Mouse (Mus musculus) hindbrain, embryonic 11.5 days (tissue): ENCODE results near the gene Kpna4. TPM values are rescaled to one million over a fixed set of nuclear protein-coding genes. Genes with fewer than 3 reads are reported as not detected.
A peak's percentile ranks its signal among the peaks of the same experiment; 100 is the strongest.

Experiments used
- ATAC-seq: fragments of 200-750 bp; cut with Nextera tagmentation; 2 replicates; pipeline ENCODE4 v1.8.0; 2017; ENCODE audit warnings: mild to moderate bottlenecking, moderate TSS enrichment, moderate library complexity; ENCODE audit not compliant: low FRiP score
- DNase-seq: peaks from one replicate; pipeline ENCODE4 v3.0.0-alpha.2; 2015; ENCODE audit warnings: low spot score
- H3K27ac ChIP-seq: fragments of 300-500 bp; sonication (generic); 2 replicates; pipeline ENCODE4 v1.5.1; 2014; ENCODE audit warnings: mild to moderate bottlenecking, low read depth, low read length
- H3K27me3 ChIP-seq: fragments of 300-500 bp; sonication (generic); 2 replicates; pipeline ENCODE4 v1.6.1; 2014; ENCODE audit warnings: mild to moderate bottlenecking, low read length, moderate library complexity, mixed read lengths; ENCODE audit not compliant: control insufficient read depth, insufficient read depth
- H3K36me3 ChIP-seq: fragments of 300-500 bp; sonication (generic); 2 replicates; pipeline ENCODE4 v1.6.1; 2014; ENCODE audit warnings: mild to moderate bottlenecking, low read length, moderate library complexity, mixed read lengths; ENCODE audit not compliant: control insufficient read depth, insufficient read depth
- H3K4me1 ChIP-seq: fragments of 300-500 bp; sonication (generic); replicated peaks from 2 replicates; pipeline ENCODE4 v1.6.1; 2014; ENCODE audit warnings: low read length, mixed read lengths; ENCODE audit not compliant: control insufficient read depth, insufficient read depth
- H3K4me2 ChIP-seq: fragments of 300-500 bp; sonication (generic); replicated peaks from 2 replicates; pipeline ENCODE4 v1.6.1; 2014; ENCODE audit warnings: mild to moderate bottlenecking, low read depth, low read length
- H3K4me3 ChIP-seq: fragments of 300-500 bp; sonication (generic); 2 replicates; pipeline ENCODE4 v1.5.1; 2014; ENCODE audit warnings: low read depth, low read length
- H3K9ac ChIP-seq: fragments of 300-500 bp; sonication (generic); 2 replicates; pipeline ENCODE4 v1.6.1; 2014; ENCODE audit warnings: low read depth, low read length
- H3K9me3 ChIP-seq: fragments of 300-500 bp; sonication (generic); 2 replicates; pipeline ENCODE4 v1.6.1; 2016; ENCODE audit warnings: low read length; ENCODE audit not compliant: control insufficient read depth
- WGBS: fragments of 180-500 bp; shearing (Covaris S2); extraction: QIAGEN DNeasy Blood & Tissue Kit; methylation state at CpG from one replicate; pipeline ENCODE4 v1.1.7; 2014; 5-methylcytosine and 5-hydroxymethylcytosine counted together
- polyA plus RNA-seq: library from polyadenylated mRNA; unstranded; fragments of >200 nt; fragmentation: Nextera tagmentation; extraction: Ambion mirVana; gene quantifications from 2 replicates; pipeline ENCODE4 v1.2.1, GENCODE M21; 2014

The Kpna4 gene
- polyA plus RNA-seq, 1 experiment from 2014 or later = 42.8 TPM

DNA sequence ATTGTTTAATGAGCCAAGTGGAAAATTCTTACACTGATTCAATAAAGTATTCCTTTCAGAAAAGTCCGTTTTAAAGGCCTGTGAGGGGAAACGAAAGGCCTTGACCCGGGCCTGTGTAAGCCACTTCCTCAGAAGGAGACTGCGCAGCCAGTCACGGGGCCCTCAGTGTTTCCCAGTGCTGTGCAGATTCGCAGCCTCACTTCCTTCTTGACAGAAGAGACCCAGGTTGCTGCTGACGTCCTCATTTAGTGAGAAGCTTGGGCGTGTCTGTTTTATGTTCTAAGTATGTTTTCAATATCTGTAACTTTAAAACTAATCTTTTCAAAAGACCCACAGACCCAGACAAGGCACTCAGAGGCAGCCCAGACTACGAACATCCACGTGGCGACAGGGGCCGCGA is 29.6 kb upstream of the Kpna4 start:
- ATAC-seq = no peak
- Histone ChIP-seq H3K36me3 (no peaks in the 10 kb centered on the region), H3K4me1 (no peaks in the 10 kb centered on the region), H3K27me3 (no peaks in the 10 kb centered on the region), H3K4me2 (no peak overlapping the region), H3K4me3 (no peak overlapping the region), H3K27ac (no peak overlapping the region), H3K9ac (no peak overlapping the region), H3K9me3 (no peaks in the 10 kb centered on the region)
- 88% methylated on average over 13 of the region's 13 CpGs for WGBS
- DNase-seq = no peak

DNA sequence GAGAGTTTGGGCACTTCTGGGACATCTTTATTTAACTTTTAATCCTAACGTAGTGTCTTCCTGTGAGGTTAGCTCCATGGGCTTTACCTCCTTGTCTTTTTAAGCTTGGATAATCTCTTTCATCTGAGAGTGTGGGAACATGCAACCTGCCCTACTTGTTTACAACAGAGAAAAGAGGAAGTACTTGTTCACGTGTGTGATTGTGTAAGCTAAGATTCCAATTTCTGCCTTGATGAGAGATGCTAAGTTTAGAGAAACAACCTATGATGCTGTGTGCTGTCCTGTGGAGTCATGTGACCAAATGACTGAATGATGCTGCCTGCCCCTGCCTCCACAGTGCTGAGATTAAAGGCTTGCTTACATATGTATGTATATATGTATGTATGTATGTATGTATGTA is 27.8 kb upstream of the Kpna4 start:
- WGBS = 81% methylated on average over 2 of the region's 2 CpGs

DNA sequence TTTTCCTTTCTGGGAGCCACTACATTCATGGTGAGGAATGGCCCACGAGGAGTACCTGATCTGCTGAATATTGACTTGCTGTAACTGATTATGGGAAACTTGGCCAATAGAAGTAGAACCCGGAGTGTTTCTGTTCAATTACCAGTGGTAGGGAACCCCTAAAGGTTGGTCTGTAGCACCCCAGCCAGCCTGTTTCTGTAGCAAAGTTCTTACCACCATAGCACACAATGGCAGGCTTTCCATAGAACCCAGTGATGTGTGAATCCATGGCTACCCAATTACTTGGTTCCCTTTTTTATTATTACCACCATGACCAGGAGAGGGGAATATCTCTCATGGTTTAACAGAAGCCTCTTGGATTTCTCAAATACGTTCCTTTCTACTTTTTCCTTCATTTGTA is 24.0 kb upstream of the Kpna4 start:
- Histone ChIP-seq H3K4me3 (no peak overlapping the region), H3K4me1 (no peaks in the 10 kb centered on the region), H3K4me2 (no peak overlapping the region), H3K27me3 (no peaks in the 10 kb centered on the region), H3K27ac (no peak overlapping the region), H3K36me3 (no peaks in the 10 kb centered on the region), H3K9ac (no peak overlapping the region), H3K9me3 (no peaks in the 10 kb centered on the region)
- WGBS = 89% methylated on average over 3 of the region's 3 CpGs
- DNase-seq (no peak), ATAC-seq (no peak)

More for the DNA sequence above, 27.8 kb upstream of the Kpna4 start:
- Histone ChIP-seq H3K9me3 (no peaks in the 10 kb centered on the region), H3K4me3 (no peak overlapping the region), H3K27me3 (no peaks in the 10 kb centered on the region), H3K4me1 (no peaks in the 10 kb centered on the region), H3K36me3 (no peaks in the 10 kb centered on the region), H3K27ac (no peak overlapping the region), H3K4me2 (no peak overlapping the region), H3K9ac (no peak overlapping the region)
- DNase-seq (no peak), ATAC-seq (no peak)

DNA sequence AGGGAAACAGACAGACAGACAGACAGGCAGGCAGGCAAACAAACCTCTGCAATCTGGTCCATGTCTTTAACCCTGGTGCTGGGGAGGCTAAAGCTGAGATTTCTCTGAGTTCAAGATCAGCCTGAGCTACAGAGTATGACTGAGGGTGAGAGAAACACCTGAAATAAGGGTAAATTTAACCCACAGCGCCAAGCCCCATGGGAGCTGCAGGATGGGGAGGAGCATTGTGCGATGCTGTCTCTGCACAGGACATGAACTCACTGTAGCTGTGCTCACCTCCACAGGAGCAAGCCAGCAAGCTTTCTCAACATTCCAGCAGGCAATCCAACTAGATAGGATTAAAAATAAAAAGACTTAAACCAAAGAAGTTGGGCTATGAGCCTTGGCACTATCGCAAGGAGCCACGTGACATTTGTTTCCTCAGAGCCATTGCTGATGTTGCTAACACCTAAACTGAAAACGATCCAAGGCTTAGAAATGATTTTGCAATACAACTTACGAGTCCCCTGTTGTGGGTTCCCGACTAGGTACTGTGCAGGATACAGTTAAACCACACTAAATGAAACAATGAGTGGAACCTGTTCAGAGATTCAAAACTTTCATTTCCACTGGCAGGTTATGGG is 15.6 kb upstream of the Kpna4 start:
- 90% methylated on average over 7 of the region's 7 CpGs for WGBS
- no peaks in the 10 kb centered on the region for H3K27me3 ChIP-seq
- no peaks in the 10 kb centered on the region for H3K9me3 ChIP-seq
- H3K9ac ChIP-seq = no peak overlapping the region
- no peaks in the 10 kb centered on the region for H3K4me1 ChIP-seq
- H3K36me3 ChIP-seq = no peaks in the 10 kb centered on the region
- DNase-seq = no peak
- H3K4me3 ChIP-seq = no peak overlapping the region
- no peak for ATAC-seq
- H3K4me2 ChIP-seq = no peak overlapping the region
- H3K27ac ChIP-seq = no peak overlapping the region

DNA sequence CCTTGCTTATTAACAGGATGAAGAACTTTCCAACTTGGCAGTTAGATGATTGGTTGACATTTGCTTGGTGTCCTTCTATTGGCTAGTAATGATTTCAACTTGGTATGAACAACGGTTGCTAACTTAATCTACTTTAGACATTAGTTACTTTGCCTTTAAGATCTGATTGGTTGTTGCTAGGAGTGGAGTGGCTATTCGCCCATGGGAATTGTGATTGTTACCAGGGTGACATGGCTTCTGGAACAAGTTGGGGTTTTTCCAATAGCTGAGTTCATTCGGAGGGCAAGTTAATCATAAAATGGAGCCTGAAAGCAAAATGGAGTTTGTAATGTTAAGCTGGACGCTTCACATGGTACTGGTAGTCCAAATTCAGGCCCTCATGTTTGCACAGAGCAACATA is 13.9 kb upstream of the Kpna4 start:
- ATAC-seq (no peak), DNase-seq (no peak)
- Histone ChIP-seq H3K4me1 (no peaks in the 10 kb centered on the region), H3K27ac (no peak overlapping the region), H3K9ac (no peak overlapping the region), H3K9me3 (no peaks in the 10 kb centered on the region), H3K4me3 (no peak overlapping the region), H3K27me3 (no peaks in the 10 kb centered on the region), H3K4me2 (no peak overlapping the region), H3K36me3 (no peaks in the 10 kb centered on the region)
- WGBS = 88% methylated on average over 4 of the region's 4 CpGs

DNA sequence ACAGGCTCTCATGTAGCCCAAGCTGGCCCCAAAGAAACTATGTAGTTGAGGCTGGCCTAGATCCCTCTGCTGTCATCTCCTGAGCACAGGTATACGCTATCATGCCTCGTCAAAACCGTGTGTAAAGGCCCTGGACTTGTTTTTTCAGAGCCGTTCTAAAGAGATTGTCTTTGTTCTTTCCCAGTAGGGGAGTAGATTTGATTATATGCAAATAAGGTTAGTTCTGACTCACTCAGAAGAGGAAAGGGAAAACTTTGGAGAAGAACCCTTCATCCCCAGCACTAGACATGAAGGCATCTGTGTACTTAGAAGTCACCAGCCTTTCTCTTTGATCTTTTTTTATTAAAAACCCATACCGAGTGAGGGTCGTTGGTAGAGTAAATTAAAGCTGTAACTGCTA is 9.1 kb upstream of the Kpna4 start:
- H3K27ac ChIP-seq = no peak overlapping the region
- H3K4me2 ChIP-seq = no peak overlapping the region
- no peaks in the 10 kb centered on the region for H3K9me3 ChIP-seq
- DNase-seq = no peak
- H3K36me3 ChIP-seq = no peaks in the 10 kb centered on the region
- no peak for ATAC-seq
- no peaks in the 10 kb centered on the region for H3K4me1 ChIP-seq
- no peak overlapping the region for H3K9ac ChIP-seq
- H3K27me3 ChIP-seq = no peaks in the 10 kb centered on the region
- H3K4me3 ChIP-seq = no peak overlapping the region
- WGBS = 82% methylated on average over 6 of the region's 6 CpGs

DNA sequence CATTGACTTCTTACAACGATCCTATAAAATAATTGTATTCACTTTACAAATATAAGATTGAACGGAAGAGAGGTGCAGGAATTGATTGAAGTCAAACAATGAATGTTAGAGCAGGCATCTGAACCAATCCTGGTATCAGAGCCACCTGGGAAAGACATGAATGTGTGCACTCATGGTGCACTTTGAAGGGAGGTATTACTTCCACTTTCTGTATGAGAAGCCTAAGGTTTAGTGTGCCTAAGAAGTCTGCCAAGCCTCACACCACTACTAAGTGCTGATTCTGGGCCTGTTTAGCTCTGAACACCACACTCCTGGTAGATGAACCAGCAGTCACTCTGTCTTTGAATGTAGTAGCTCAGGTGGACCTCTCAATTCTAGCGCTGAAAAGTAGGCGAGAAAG is 4.1 kb upstream of the Kpna4 start:
- ATAC-seq = no peak
- no peak for DNase-seq

DNA sequence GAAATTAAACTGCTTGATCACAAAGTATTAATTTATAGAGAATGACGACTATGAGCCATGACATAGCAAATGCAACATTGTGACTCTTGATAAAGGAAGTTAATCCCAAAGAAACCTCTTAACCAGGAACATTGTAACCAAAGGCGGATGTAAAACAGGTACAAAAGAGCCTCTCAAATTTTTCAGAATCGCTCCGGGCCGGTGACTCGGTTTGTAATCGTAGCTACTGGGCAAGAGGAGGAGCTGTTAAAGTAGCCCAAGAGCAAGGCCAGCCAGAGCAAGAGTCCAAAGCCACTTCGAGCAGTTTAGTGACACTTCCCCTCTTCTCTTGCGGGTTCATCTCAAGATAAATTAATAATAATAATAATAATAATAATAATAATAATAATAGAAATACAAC is 780 bp upstream of the Kpna4 start:
- H3K9me3 ChIP-seq = no peaks in the 10 kb centered on the region
- peak; percentile 27 for DNase-seq
- no peak overlapping the region for H3K27ac ChIP-seq
- WGBS = 9% methylated on average over 9 of the region's 9 CpGs
- H3K27me3 ChIP-seq = no peaks in the 10 kb centered on the region
- no peak overlapping the region for H3K9ac ChIP-seq
- no peaks in the 10 kb centered on the region for H3K36me3 ChIP-seq
- H3K4me3 ChIP-seq = peak overlapping the region; percentile 92
- H3K4me2 ChIP-seq = peak overlapping the region; percentile 67
- no peak for ATAC-seq
- H3K4me1 ChIP-seq = no peaks in the 10 kb centered on the region

More for the DNA sequence above, 4.1 kb upstream of the Kpna4 start:
- Histone ChIP-seq H3K4me3 (no peak overlapping the region), H3K9me3 (no peaks in the 10 kb centered on the region), H3K27me3 (no peaks in the 10 kb centered on the region), H3K4me1 (no peaks in the 10 kb centered on the region), H3K36me3 (no peaks in the 10 kb centered on the region), H3K27ac (no peak overlapping the region), H3K4me2 (no peak overlapping the region), H3K9ac (no peak overlapping the region)
- 90% methylated on average over 4 of the region's 4 CpGs for WGBS

DNA sequence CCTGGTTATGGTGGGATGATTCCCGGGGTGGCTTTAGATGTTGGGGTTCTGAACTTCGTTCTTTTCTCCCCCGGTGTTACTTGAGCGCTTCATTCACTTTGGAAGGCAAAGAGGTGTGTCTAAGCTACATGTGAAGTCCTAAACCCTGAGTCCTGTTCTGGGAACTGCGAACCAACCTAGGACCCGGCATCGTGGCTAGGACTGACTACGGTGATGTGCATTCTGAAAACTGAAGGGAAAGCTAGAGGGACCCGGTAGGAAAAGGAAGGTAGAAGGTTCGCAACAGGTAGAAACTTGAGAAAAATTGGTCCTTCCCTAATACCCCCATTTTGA is 399 bp upstream of the Kpna4 start:
- Histone ChIP-seq H3K27ac (no peak overlapping the region), H3K36me3 (no peaks in the 10 kb centered on the region), H3K9me3 (no peaks in the 10 kb centered on the region), H3K4me3 (peak overlapping the region; percentile 92), H3K27me3 (no peaks in the 10 kb centered on the region), H3K4me1 (no peaks in the 10 kb centered on the region), H3K4me2 (peak overlapping the region; percentile 67), H3K9ac (peak overlapping the region; percentile 53)
- 2% methylated on average over 10 of the region's 10 CpGs for WGBS
- no peak for DNase-seq
- ATAC-seq = peak; percentile 75
